Mouse (Mus musculus) midbrain, embryonic 11.5 days (tissue): Measurements from ENCODE around the gene Pla2g7. TPM values are rescaled to one million over a fixed set of nuclear protein-coding genes. Genes with fewer than 3 reads are reported as not detected.
A peak's percentile ranks its signal among the peaks of the same experiment; 100 is the strongest.

Source experiments
- ATAC-seq: fragments of 200-750 bp; cut with Nextera tagmentation; 2 replicates; pipeline ENCODE4 v1.8.0; 2017; ENCODE audit warnings: moderate TSS enrichment, moderate library complexity; ENCODE audit not compliant: low FRiP score
- DNase-seq: peaks from one replicate; pipeline ENCODE4 v3.0.0; 2015; ENCODE audit warnings: low spot score; ENCODE audit errors: missing footprints
- H3K27ac ChIP-seq: fragments of 300-500 bp; sonication (generic); 2 replicates; pipeline ENCODE4 v1.5.1; 2014; ENCODE audit warnings: low read depth, low read length
- H3K27me3 ChIP-seq: fragments of 300-500 bp; sonication (generic); 2 replicates; pipeline ENCODE4 v1.6.1; 2014; ENCODE audit warnings: mild to moderate bottlenecking, low read length, moderate library complexity, mixed read lengths; ENCODE audit not compliant: control insufficient read depth, insufficient read depth
- H3K36me3 ChIP-seq: fragments of 300-500 bp; sonication (generic); 2 replicates; pipeline ENCODE4 v1.6.1; 2014; ENCODE audit warnings: mild to moderate bottlenecking, low read length, moderate library complexity, mixed read lengths; ENCODE audit not compliant: control insufficient read depth, insufficient read depth
- H3K4me1 ChIP-seq: fragments of 300-500 bp; sonication (generic); 2 replicates; pipeline ENCODE4 v1.6.1; 2014; ENCODE audit warnings: low read length; ENCODE audit not compliant: control insufficient read depth, insufficient read depth
- H3K4me2 ChIP-seq: fragments of 300-500 bp; sonication (generic); 2 replicates; pipeline ENCODE4 v1.6.1; 2014; ENCODE audit warnings: mild to moderate bottlenecking, moderate library complexity
- H3K4me3 ChIP-seq: fragments of 300-500 bp; sonication (generic); 2 replicates; pipeline ENCODE4 v1.5.1; 2014; ENCODE audit warnings: low read depth, low read length
- H3K9ac ChIP-seq: fragments of 300-500 bp; sonication (generic); 2 replicates; pipeline ENCODE4 v1.6.1; 2014; ENCODE audit warnings: low read length
- H3K9me3 ChIP-seq: fragments of 300-500 bp; sonication (generic); 2 replicates; pipeline ENCODE4 v1.6.1; 2016; ENCODE audit warnings: low read length; ENCODE audit not compliant: control insufficient read depth
- WGBS: fragments of 180-500 bp; shearing (Covaris S2); extraction: QIAGEN DNeasy Blood & Tissue Kit; methylation state at CpG from one replicate; pipeline ENCODE4 v1.1.7; 2014; 5-methylcytosine and 5-hydroxymethylcytosine counted together
- polyA plus RNA-seq: library from polyadenylated mRNA; unstranded; fragments of >200 nt; fragmentation: Nextera tagmentation; extraction: Ambion mirVana; gene quantifications from 2 replicates; pipeline ENCODE4 v1.2.1, GENCODE M21; 2014

Pla2g7 gene
- polyA plus RNA-seq, 1 experiment from 2014 or later, result 3.7 TPM

DNA sequence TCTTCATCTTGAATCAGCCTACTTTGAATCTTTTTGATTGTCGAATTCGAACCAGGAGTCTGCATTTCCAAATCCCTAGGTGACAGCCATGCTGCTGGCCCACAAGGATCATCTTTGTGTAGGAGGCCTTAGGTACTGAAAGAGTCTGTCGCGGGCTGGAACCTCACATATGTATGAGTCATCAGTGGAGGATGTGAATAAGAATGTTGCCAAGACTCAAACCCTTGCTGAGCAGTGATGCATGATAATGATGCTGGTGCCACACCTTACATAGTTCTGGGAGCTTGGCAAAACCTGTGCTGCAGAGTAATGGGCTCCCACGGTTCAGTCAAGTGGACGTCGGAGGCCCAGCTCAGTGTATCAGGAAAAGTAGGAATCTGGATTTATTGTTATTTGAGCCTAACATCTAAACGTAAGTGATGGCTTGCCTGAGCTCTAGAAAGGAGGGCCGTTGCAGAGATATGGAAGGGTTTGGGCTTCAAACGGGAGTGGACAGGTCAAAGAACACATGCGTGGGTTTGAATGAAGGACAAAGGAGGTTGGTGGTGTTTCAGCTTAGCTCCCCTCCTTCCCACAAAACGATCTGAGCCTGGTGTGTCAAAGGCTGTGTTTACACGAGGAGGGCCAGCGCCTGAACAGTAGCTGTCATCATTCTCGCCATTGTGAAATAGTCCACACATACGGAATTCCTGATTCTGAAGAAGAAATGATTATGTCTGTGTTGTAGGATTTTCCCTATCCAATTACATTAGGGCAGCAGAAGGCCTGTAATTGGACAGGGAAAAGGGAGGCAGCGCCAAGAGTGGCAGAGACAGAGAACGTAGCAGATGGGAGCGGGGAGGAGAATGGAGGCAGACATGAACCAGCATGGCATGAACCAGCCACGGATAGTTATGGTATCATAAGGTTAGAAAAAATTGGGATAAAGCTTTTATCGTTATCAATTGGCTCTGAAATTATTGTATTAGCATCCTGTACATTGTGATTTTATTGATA, 24.7 kb downstream of the Pla2g7 start:
- Histone ChIP-seq H3K27ac (no peak overlapping the region), H3K36me3 (no peaks in the 10 kb centered on the region), H3K9ac (no peak overlapping the region), H3K4me2 (no peak overlapping the region), H3K4me1 (no peaks in the 10 kb centered on the region), H3K4me3 (no peak overlapping the region), H3K9me3 (no peaks in the 10 kb centered on the region), H3K27me3 (no peaks in the 10 kb centered on the region)
- ATAC-seq, result no peak
- DNase-seq, result no peak
- 89% methylated on average over 21 of the region's 21 CpGs for WGBS

DNA sequence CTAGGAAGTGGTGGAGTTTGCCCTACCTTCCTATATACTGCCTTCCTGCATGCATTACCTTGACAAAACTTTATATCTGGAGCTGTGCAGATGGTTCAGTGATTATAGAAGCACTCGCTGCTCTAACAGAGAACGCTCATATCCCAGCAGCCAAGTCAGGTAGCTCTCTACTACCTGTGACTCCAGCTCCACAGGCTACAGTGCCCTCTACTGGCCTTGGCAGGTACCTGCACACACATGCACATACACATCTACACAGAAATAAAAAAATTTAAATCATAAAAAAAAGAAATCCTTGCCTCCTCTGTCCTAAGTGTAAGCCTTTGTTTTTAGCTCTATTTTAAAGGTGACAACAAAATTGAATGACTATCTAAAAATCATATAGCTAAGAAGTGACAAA, 29.8 kb downstream of the Pla2g7 start:
- Histone ChIP-seq H3K9me3 (no peaks in the 10 kb centered on the region), H3K27me3 (no peaks in the 10 kb centered on the region), H3K4me3 (no peak overlapping the region), H3K27ac (no peak overlapping the region), H3K9ac (no peak overlapping the region), H3K4me1 (no peaks in the 10 kb centered on the region), H3K36me3 (no peaks in the 10 kb centered on the region), H3K4me2 (no peak overlapping the region)
- DNase-seq (no peak), ATAC-seq (no peak)
- 92% methylated on average over 2 of the region's 2 CpGs for WGBS

DNA sequence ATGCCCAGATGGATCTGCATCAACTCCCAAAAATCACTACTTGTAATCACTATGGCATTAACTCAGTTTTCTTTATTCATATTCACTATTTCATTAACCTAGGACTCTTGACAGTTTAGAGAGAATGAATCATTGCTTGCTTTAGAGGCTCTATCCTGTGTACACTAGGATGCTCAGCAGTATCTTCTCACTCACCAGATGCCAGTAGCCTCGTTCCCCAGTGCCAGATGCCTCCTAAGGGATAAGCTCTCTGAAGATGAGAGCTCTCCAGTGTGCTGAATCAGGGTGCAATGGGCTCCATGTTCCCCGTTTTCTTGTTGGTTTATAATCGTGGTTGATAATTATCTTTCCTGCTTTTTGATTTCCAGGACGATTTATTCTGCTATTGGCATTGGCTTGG, 30.8 kb downstream of the Pla2g7 start:
- 71% methylated on average over 4 of the region's 4 CpGs for WGBS
- H3K9ac ChIP-seq, result no peak overlapping the region
- no peaks in the 10 kb centered on the region for H3K36me3 ChIP-seq
- no peaks in the 10 kb centered on the region for H3K4me1 ChIP-seq
- no peaks in the 10 kb centered on the region for H3K9me3 ChIP-seq
- DNase-seq (no peak), ATAC-seq (no peak)
- no peak overlapping the region for H3K4me2 ChIP-seq
- no peak overlapping the region for H3K27ac ChIP-seq
- no peak overlapping the region for H3K4me3 ChIP-seq
- no peaks in the 10 kb centered on the region for H3K27me3 ChIP-seq

DNA sequence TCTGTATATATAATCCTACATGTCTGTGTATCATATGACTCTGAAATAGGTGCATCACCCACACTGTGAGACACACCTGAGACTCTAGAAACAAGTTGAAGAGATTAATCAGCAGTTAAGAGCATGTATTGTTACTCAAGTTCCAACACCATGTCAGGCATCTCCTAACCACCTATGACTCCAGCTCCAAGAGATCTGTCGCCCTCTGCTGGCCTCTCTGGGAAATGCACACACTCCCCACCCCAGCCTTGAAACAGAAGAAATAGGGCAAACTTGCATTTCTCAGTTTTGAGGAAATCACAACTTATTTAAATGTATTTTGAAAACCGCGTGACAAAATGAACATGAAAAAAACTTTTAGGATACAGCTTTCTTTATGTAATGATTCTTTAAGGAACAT, 38.8 kb downstream of the Pla2g7 start:
- ATAC-seq, result 0 out of 2 replicates have a peak, but pooled peaks have one; percentile 24

DNA sequence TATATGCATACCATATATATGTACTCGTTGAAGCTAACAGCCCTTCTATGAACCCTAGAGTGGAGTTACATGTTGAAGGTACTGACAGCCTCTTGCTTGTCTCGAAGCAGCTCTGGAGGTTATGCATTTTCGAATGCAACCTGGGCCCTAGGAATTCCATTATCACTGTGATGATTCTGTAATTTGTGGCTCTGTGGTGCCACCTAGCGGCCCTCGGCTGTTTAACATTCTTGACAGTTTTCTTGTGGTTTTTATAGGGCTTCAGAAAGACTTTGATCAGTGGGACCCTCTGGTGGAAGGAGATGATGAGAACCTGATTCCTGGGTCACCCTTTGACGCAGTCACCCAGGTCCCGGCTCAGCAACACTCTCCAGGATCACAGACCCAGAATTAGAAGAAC, 43.7 kb downstream of the Pla2g7 start:
- no peak overlapping the region for H3K4me3 ChIP-seq
- no peak overlapping the region for H3K27ac ChIP-seq
- peak; percentile 99 for DNase-seq
- no peak overlapping the region for H3K4me2 ChIP-seq
- no peaks in the 10 kb centered on the region for H3K9me3 ChIP-seq
- ATAC-seq, result peak; percentile 54; the same call in 1 of the 2 replicates
- H3K27me3 ChIP-seq, result no peaks in the 10 kb centered on the region
- no peaks in the 10 kb centered on the region for H3K36me3 ChIP-seq
- WGBS, result 22% methylated on average over 7 of the region's 7 CpGs
- H3K4me1 ChIP-seq, result no peaks in the 10 kb centered on the region
- no peak overlapping the region for H3K9ac ChIP-seq

More for the DNA sequence above, 38.8 kb downstream of the Pla2g7 start:
- Histone ChIP-seq H3K36me3 (no peaks in the 10 kb centered on the region), H3K27me3 (no peaks in the 10 kb centered on the region), H3K4me2 (no peak overlapping the region), H3K27ac (no peak overlapping the region), H3K4me1 (no peaks in the 10 kb centered on the region), H3K4me3 (no peak overlapping the region), H3K9ac (no peak overlapping the region), H3K9me3 (no peaks in the 10 kb centered on the region)
- 12% methylated on average over 3 of the region's 3 CpGs for WGBS
- DNase-seq, result peak; percentile 98

DNA sequence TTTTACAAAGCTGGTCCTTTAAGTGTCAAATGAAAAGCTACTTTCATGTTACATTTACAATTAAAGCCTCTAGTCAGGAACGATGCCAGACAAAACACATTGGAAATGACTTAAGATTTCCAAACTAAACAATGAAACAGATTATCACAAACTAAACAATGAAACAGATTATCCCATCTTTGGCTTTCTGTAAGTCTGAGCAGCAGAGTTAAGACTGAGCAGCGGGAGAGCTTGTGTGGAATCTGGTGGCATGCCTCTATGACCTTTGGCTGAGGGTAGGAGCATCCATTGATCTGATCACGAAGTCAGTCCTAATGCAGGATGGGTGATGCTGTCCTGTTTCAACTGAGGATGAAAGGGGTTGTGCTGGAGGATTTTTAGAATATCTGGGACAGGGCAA, 44.3 kb downstream of the Pla2g7 start:
- peak; percentile 82 for DNase-seq

DNA sequence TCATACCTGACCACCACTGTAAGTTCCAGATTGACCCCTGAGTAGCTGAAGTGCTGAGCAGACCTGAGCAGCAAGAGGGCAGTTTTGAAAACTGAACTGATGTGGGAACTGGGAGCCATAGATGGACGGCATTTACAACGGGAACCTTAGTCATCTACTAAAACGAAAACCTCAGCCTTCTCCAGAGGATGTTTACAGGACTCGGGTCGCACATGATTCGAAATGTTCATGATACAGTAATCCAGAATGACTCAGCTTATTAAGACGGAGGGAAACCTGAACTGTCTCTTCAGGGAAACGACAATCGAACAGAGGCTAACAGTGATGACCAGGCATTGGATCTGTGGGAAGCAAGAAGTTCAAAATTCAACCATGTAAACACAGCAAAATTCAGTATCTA, 51.3 kb downstream of the Pla2g7 start:
- no peaks in the 10 kb centered on the region for H3K9me3 ChIP-seq

More for the DNA sequence above, 44.3 kb downstream of the Pla2g7 start:
- Histone ChIP-seq H3K9me3 (no peaks in the 10 kb centered on the region), H3K4me2 (no peak overlapping the region), H3K27ac (no peak overlapping the region), H3K4me1 (no peaks in the 10 kb centered on the region), H3K36me3 (no peaks in the 10 kb centered on the region), H3K4me3 (no peak overlapping the region), H3K9ac (no peak overlapping the region), H3K27me3 (no peaks in the 10 kb centered on the region)
- no peak for ATAC-seq
- 60% methylated on average over 3 of the region's 3 CpGs for WGBS

DNA sequence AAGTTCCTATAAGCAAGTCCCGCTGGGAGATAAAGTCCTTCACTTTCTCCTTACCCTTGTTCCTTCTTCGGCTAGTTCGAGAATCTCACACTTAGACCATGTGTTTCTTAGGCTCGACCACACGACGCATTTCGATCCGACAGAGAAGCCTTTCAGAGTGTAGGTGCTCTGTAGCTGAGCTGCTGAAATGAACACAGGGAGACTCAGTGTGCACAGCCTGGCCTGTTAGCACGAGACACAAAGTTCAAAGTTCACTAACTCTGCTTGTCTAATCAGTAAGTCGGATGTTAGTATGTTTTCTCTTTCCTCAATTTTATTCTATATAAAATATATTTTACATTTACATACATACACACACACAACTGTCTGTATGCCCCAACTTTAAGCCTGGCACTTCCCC, 54.2 kb downstream of the Pla2g7 start:
- Histone ChIP-seq H3K4me1 (no peaks in the 10 kb centered on the region), H3K9ac (no peak overlapping the region), H3K4me2 (no peak overlapping the region), H3K36me3 (no peaks in the 10 kb centered on the region), H3K4me3 (no peak overlapping the region), H3K9me3 (no peaks in the 10 kb centered on the region; the same call in 1 of the 2 replicates), H3K27ac (no peak overlapping the region), H3K27me3 (no peaks in the 10 kb centered on the region)
- ATAC-seq (no peak), DNase-seq (no peak)
- 90% methylated on average over 10 of the region's 10 CpGs for WGBS

More for the DNA sequence above, 51.3 kb downstream of the Pla2g7 start:
- ATAC-seq (no peak), DNase-seq (no peak)
- no peak overlapping the region for H3K9ac ChIP-seq
- H3K4me1 ChIP-seq, result no peaks in the 10 kb centered on the region
- WGBS, result 92% methylated on average over 9 of the region's 9 CpGs
- H3K36me3 ChIP-seq, result no peaks in the 10 kb centered on the region
- H3K4me3 ChIP-seq, result no peak overlapping the region
- no peak overlapping the region for H3K27ac ChIP-seq
- no peak overlapping the region for H3K4me2 ChIP-seq
- no peaks in the 10 kb centered on the region for H3K27me3 ChIP-seq

DNA sequence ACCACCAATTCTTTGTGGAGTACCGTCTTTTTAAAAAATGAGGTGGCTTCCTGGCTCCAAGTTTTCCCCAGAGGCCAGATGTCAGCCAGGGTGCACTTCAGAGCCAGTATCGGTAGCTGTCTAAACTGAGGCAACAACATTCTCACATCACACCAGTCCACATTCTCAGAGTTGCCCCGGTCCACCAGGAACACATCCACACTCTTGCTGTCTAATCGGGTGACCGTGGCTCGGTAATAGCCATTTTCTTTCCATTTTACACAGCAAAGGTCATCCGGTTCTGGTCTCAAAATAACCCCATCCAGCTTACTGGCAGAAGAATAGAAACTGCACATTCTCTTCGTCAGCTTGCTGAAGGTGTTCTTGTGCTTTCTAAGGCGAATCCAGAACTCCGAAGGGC, 60.3 kb downstream of the Pla2g7 start:
- no peak for ATAC-seq
- no peak overlapping the region for H3K4me3 ChIP-seq
- H3K36me3 ChIP-seq, result no peaks in the 10 kb centered on the region
- no peak overlapping the region for H3K4me2 ChIP-seq
- no peaks in the 10 kb centered on the region; the same call in 1 of the 2 replicates for H3K9me3 ChIP-seq
- peaks cover 27% of the 10 kb centered on the region for H3K27me3 ChIP-seq
- H3K27ac ChIP-seq, result no peak overlapping the region
- no peak for DNase-seq
- peaks cover 10% of the 10 kb centered on the region for H3K4me1 ChIP-seq
- H3K9ac ChIP-seq, result no peak overlapping the region
- 89% methylated on average over 10 of the region's 10 CpGs for WGBS
